Mouse (Mus musculus) E14TG2a.4 (cell line): ENCODE data around the gene Sec24b.

Experiments
- H3K27me3 ChIP-seq: 2 replicates; pipeline ENCODE4 v1.6.1; 2014; ENCODE audit warnings: low read length, control low read depth; ENCODE audit not compliant: insufficient read depth
- H3K36me3 ChIP-seq: 2 replicates; pipeline ENCODE4 v1.6.1; 2014; ENCODE audit warnings: low read length, control low read depth; ENCODE audit not compliant: insufficient read depth
- H3K4me1 ChIP-seq: replicated peaks from 2 replicates; pipeline ENCODE4 v1.6.1; 2014; ENCODE audit warnings: low read depth, low read length, control low read depth
- H3K4me3 ChIP-seq: replicated peaks from 2 replicates; pipeline ENCODE4 v1.5.1; 2014; ENCODE audit warnings: mild to moderate bottlenecking, low read length
- H3K9me3 ChIP-seq: 2 replicates; pipeline ENCODE4 v1.6.1; 2014; ENCODE audit warnings: low read length, control low read depth
- CTCF ChIP-seq: conservative IDR thresholded peaks from 2 replicates; pipeline ENCODE4 v1.5.1; 2014; ENCODE audit warnings: low read length
- NANOG ChIP-seq: IDR thresholded peaks from 2 replicates; pipeline ENCODE4 v1.6.1; 2014; ENCODE audit warnings: borderline replicate concordance, low read length, mixed read lengths
- POU5F1 ChIP-seq: IDR thresholded peaks from 2 replicates; pipeline ENCODE4 v1.6.1; 2014; ENCODE audit warnings: low read length, borderline replicate concordance

Gene Sec24b

DNA sequence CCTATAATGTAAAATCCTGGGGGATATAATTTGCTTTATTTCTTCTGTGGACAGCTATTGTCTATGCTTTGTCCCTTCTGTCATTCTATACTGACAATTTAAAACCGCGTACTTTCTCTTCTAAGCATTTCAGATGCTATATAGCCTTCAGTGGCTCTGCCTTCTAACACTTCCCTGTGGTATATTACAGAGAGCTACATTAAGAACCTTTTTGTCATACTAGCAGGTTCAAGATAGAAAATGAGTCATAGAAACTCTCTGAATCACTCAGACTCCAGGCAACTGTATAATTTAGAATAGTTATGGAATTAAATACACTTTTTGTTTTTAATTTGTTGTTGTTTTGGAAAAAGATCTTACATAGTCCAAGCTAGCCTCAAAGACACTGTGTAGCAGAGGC is 120.6 kb downstream of the Sec24b start:
- no peak for TF ChIP-seq NANOG
- TF ChIP-seq POU5F1: no peak
- no peak for TF ChIP-seq CTCF
- H3K4me1 ChIP-seq: peaks cover 3% of the 10 kb centered on the region; the same call in 1 of the 2 replicates
- no peaks in the 10 kb centered on the region for H3K36me3 ChIP-seq
- no peaks in the 10 kb centered on the region for H3K9me3 ChIP-seq
- H3K4me3 ChIP-seq: no peak overlapping the region
- H3K27me3 ChIP-seq: no peaks in the 10 kb centered on the region

DNA sequence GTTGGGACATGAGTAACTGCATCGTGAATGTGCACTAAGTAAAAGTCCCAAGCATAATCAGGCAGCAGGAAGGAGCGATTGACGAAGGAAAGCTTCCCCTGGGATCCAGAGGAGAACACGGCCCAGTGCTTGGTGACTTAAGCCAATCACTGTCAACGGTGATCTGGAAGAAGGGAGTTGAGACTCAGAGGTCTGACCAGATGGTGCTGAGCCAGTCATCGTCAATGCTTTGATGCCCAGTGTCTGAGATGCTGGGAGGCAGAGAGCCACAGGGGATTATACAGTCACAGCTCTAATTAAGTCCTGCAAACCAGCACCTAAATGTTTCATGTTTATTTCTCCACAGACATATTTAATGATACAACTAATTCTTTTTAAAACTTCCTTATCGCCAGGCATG is 122.3 kb downstream of the Sec24b start:
- Histone ChIP-seq H3K4me1 (peaks cover 6% of the 10 kb centered on the region; the same call in 1 of the 2 replicates), H3K9me3 (no peaks in the 10 kb centered on the region), H3K4me3 (no peak overlapping the region), H3K36me3 (no peaks in the 10 kb centered on the region), H3K27me3 (no peaks in the 10 kb centered on the region)
- TF ChIP-seq CTCF: no peak
- no peak for TF ChIP-seq POU5F1
- TF ChIP-seq NANOG: no peak

DNA sequence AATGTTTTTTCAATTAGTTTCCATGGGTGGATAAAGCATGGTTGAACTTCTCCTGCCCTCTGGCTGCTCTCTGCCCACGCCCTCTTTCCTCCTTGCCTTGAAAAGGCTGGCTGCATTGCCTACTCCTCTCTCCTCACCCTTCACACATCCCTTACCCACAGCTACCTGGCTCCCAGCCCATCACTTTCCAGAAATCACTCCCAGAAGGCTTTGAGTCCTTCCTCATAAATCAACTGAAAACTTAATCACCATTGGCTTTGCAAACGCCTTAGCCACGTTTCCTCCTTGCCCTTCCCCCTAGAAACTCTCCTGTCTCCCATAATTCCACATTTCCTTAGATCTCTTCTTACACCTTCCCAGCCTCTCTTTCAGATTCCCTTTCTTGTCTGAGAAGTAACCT is 123.5 kb downstream of the Sec24b start:
- H3K4me1 ChIP-seq: peaks cover 6% of the 10 kb centered on the region; the same call in 1 of the 2 replicates
- TF ChIP-seq CTCF (no peak), NANOG (no peak), POU5F1 (no peak)

DNA sequence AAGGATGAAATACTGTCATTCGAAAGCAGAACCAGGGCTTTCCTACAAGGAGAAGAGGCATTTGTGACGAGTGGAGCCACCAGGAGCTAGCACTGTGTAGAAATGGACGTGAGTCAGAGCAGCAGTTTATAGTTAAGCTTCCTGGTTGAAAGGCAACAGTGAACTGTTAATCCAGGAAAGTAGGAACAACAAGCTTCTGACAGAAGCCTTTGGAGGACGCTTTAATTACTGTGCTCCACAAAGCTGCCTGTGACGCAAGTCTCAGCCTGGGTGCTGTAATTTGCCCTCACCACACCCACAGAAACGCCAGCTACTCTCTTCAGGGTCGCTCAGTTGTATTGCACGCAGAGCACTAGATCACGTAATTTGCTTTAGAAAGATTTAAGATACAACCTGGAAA is 124.8 kb downstream of the Sec24b start:
- TF ChIP-seq POU5F1 (no peak), CTCF (no peak), NANOG (no peak)
- Histone ChIP-seq H3K9me3 (no peaks in the 10 kb centered on the region), H3K36me3 (no peaks in the 10 kb centered on the region), H3K4me1 (peaks cover 6% of the 10 kb centered on the region; the same call in 1 of the 2 replicates), H3K27me3 (no peaks in the 10 kb centered on the region), H3K4me3 (no peak overlapping the region)

More for the DNA sequence above, 123.5 kb downstream of the Sec24b start:
- H3K27me3 ChIP-seq: no peaks in the 10 kb centered on the region
- no peaks in the 10 kb centered on the region for H3K9me3 ChIP-seq
- no peaks in the 10 kb centered on the region for H3K36me3 ChIP-seq
- no peak overlapping the region for H3K4me3 ChIP-seq
